Mouse (Mus musculus): ENCODE results near the gene Tmem117. TPM values are rescaled to one million over a fixed set of nuclear protein-coding genes. Genes with fewer than 3 reads are reported as not detected.

Gene Tmem117
- polyA plus RNA-seq, 1 experiment from 2014 or later: 0.94 TPM

- ATAC-seq (replicated peaks; ENCODE audit: insufficient number of reproducible peaks, low FRiP score, low TSS enrichment): no peak
- H3K4me2 ChIP-seq: no peak overlapping the region
- H3K27me3 ChIP-seq (ENCODE audit: control insufficient read depth, insufficient read depth, low read length): no peaks in the 10 kb centered on the region
- H3K27ac ChIP-seq (ENCODE audit: low read depth, low read length): no peak overlapping the region
- WGBS (ENCODE audit: insufficient replicate concordance): 83% methylated on average over 1 of the region's 1 CpGs
- no peak overlapping the region for H3K4me3 ChIP-seq (ENCODE audit: low read depth, low read length)
- H3K9ac ChIP-seq (ENCODE audit: low read depth, low read length): no peak overlapping the region
- H3K9me3 ChIP-seq (replicated peaks; ENCODE audit: control insufficient read depth, low read length): no peaks in the 10 kb centered on the region
- H3K36me3 ChIP-seq (ENCODE audit: control insufficient read depth, insufficient read depth, low read length): no peaks in the 10 kb centered on the region
- H3K4me1 ChIP-seq (ENCODE audit: control insufficient read depth, insufficient read depth, low read length): no peaks in the 10 kb centered on the region
Measured at GRCm38 (mm10) chr15:94903188-94903587, 274.2 kb downstream of the Tmem117 start.

GRCm38 (mm10) chr15:94904672-94905407 is 275.8 kb downstream of the Tmem117 start:
- no peak for ATAC-seq (replicated peaks; ENCODE audit: insufficient number of reproducible peaks, low FRiP score, low TSS enrichment)
- WGBS (ENCODE audit: insufficient replicate concordance): 74% methylated on average over 11 of the region's 11 CpGs
- H3K4me2 ChIP-seq: no peak overlapping the region

GRCm38 (mm10) chr15:94921672-94922071 is 292.6 kb downstream of the Tmem117 start:
- H3K4me2 ChIP-seq: no peak overlapping the region
- H3K9me3 ChIP-seq (replicated peaks; ENCODE audit: control insufficient read depth, low read length): no peaks in the 10 kb centered on the region
- H3K4me3 ChIP-seq (ENCODE audit: low read depth, low read length): no peak overlapping the region
- H3K27me3 ChIP-seq (ENCODE audit: control insufficient read depth, insufficient read depth, low read length): no peaks in the 10 kb centered on the region; the same call in 1 of the 2 replicates
- no peaks in the 10 kb centered on the region for H3K4me1 ChIP-seq (ENCODE audit: control insufficient read depth, insufficient read depth, low read length)
- ATAC-seq (replicated peaks; ENCODE audit: insufficient number of reproducible peaks, low FRiP score, low TSS enrichment): no peak
- WGBS (ENCODE audit: insufficient replicate concordance): 30% methylated on average over 1 of the region's 1 CpGs
- H3K27ac ChIP-seq (ENCODE audit: low read depth, low read length): no peak overlapping the region
- no peak overlapping the region for H3K9ac ChIP-seq (ENCODE audit: low read depth, low read length)
- H3K36me3 ChIP-seq (ENCODE audit: control insufficient read depth, insufficient read depth, low read length): no peaks in the 10 kb centered on the region

More at GRCm38 (mm10) chr15:94904672-94905407, 275.8 kb downstream of the Tmem117 start:
- H3K27me3 ChIP-seq (ENCODE audit: control insufficient read depth, insufficient read depth, low read length): no peaks in the 10 kb centered on the region
- H3K9ac ChIP-seq (ENCODE audit: low read depth, low read length): no peak overlapping the region
- H3K9me3 ChIP-seq (replicated peaks; ENCODE audit: control insufficient read depth, low read length): no peaks in the 10 kb centered on the region
- H3K36me3 ChIP-seq (ENCODE audit: control insufficient read depth, insufficient read depth, low read length): no peaks in the 10 kb centered on the region
- H3K27ac ChIP-seq (ENCODE audit: low read depth, low read length): no peak overlapping the region
- no peaks in the 10 kb centered on the region for H3K4me1 ChIP-seq (ENCODE audit: control insufficient read depth, insufficient read depth, low read length)
- H3K4me3 ChIP-seq (ENCODE audit: low read depth, low read length): no peak overlapping the region

- 88% methylated on average over 5 of the region's 5 CpGs for WGBS (ENCODE audit: insufficient replicate concordance)
- no peak overlapping the region for H3K9ac ChIP-seq (ENCODE audit: low read depth, low read length)
- H3K4me1 ChIP-seq (ENCODE audit: control insufficient read depth, insufficient read depth, low read length): no peaks in the 10 kb centered on the region
- no peaks in the 10 kb centered on the region for H3K36me3 ChIP-seq (ENCODE audit: control insufficient read depth, insufficient read depth, low read length)
- ATAC-seq (replicated peaks; ENCODE audit: insufficient number of reproducible peaks, low FRiP score, low TSS enrichment): no peak
- H3K9me3 ChIP-seq (replicated peaks; ENCODE audit: control insufficient read depth, low read length): no peaks in the 10 kb centered on the region
- H3K4me3 ChIP-seq (ENCODE audit: low read depth, low read length): no peak overlapping the region
- no peak overlapping the region for H3K27ac ChIP-seq (ENCODE audit: low read depth, low read length)
- H3K27me3 ChIP-seq (ENCODE audit: control insufficient read depth, insufficient read depth, low read length): no peaks in the 10 kb centered on the region
- no peak overlapping the region for H3K4me2 ChIP-seq
Measured at GRCm38 (mm10) chr15:94927986-94928385, 299.0 kb downstream of the Tmem117 start.

GRCm38 (mm10) chr15:94930743-94931142 is 301.7 kb downstream of the Tmem117 start:
- no peaks in the 10 kb centered on the region for H3K36me3 ChIP-seq (ENCODE audit: control insufficient read depth, insufficient read depth, low read length)
- no peak overlapping the region for H3K27ac ChIP-seq (ENCODE audit: low read depth, low read length)
- no peak for ATAC-seq (replicated peaks; ENCODE audit: insufficient number of reproducible peaks, low FRiP score, low TSS enrichment)
- no peak overlapping the region for H3K4me2 ChIP-seq
- H3K27me3 ChIP-seq (ENCODE audit: control insufficient read depth, insufficient read depth, low read length): no peaks in the 10 kb centered on the region
- no peak overlapping the region for H3K4me3 ChIP-seq (ENCODE audit: low read depth, low read length)
- H3K9ac ChIP-seq (ENCODE audit: low read depth, low read length): no peak overlapping the region
- H3K4me1 ChIP-seq (ENCODE audit: control insufficient read depth, insufficient read depth, low read length): no peaks in the 10 kb centered on the region
- H3K9me3 ChIP-seq (replicated peaks; ENCODE audit: control insufficient read depth, low read length): no peaks in the 10 kb centered on the region
- 51% methylated on average over 3 of the region's 3 CpGs for WGBS (ENCODE audit: insufficient replicate concordance)

DNA sequence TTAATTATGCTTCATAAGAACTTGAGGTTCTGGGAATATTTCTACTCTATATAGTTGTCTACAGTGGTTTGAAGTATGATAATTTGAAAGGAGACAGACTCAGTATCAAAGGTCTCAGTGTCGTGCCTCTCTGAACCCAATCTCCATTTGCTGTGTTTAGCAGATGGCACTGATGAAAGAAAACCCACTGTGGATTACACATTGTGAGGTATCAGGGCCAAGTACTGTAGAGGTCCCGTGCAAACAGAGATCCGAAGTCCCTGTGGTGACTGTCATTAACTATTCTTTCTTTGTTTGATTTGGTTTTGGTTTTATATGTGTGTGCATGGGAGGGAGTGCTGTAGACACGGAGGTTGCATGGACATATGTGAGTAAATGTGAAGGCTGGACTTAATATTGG is 304.0 kb downstream of the Tmem117 start:
- no peaks in the 10 kb centered on the region for H3K9me3 ChIP-seq (replicated peaks; ENCODE audit: control insufficient read depth, low read length)
- no peak for ATAC-seq (replicated peaks; ENCODE audit: insufficient number of reproducible peaks, low FRiP score, low TSS enrichment)
- 80% methylated on average over 4 of the region's 4 CpGs for WGBS (ENCODE audit: insufficient replicate concordance)
- H3K4me2 ChIP-seq: no peak overlapping the region
- no peak overlapping the region for H3K27ac ChIP-seq (ENCODE audit: low read depth, low read length)
- H3K27me3 ChIP-seq (ENCODE audit: control insufficient read depth, insufficient read depth, low read length): no peaks in the 10 kb centered on the region
- H3K9ac ChIP-seq (ENCODE audit: low read depth, low read length): no peak overlapping the region
- H3K4me3 ChIP-seq (ENCODE audit: low read depth, low read length): no peak overlapping the region
- no peaks in the 10 kb centered on the region for H3K36me3 ChIP-seq (ENCODE audit: control insufficient read depth, insufficient read depth, low read length)
- H3K4me1 ChIP-seq (ENCODE audit: control insufficient read depth, insufficient read depth, low read length): no peaks in the 10 kb centered on the region

GRCm38 (mm10) chr15:94933480-94933879 is 304.4 kb downstream of the Tmem117 start:
- Histone ChIP-seq H3K27me3 (ENCODE audit: control insufficient read depth, insufficient read depth, low read length) (no peaks in the 10 kb centered on the region), H3K4me3 (ENCODE audit: low read depth, low read length) (no peak overlapping the region), H3K36me3 (ENCODE audit: control insufficient read depth, insufficient read depth, low read length) (no peaks in the 10 kb centered on the region), H3K27ac (ENCODE audit: low read depth, low read length) (no peak overlapping the region), H3K9ac (ENCODE audit: low read depth, low read length) (no peak overlapping the region), H3K4me1 (ENCODE audit: control insufficient read depth, insufficient read depth, low read length) (no peaks in the 10 kb centered on the region), H3K9me3 (replicated peaks; ENCODE audit: control insufficient read depth, low read length) (no peaks in the 10 kb centered on the region), H3K4me2 (no peak overlapping the region)
- ATAC-seq (replicated peaks; ENCODE audit: insufficient number of reproducible peaks, low FRiP score, low TSS enrichment): no peak
- WGBS (ENCODE audit: insufficient replicate concordance): 57% methylated on average over 3 of the region's 3 CpGs

DNA sequence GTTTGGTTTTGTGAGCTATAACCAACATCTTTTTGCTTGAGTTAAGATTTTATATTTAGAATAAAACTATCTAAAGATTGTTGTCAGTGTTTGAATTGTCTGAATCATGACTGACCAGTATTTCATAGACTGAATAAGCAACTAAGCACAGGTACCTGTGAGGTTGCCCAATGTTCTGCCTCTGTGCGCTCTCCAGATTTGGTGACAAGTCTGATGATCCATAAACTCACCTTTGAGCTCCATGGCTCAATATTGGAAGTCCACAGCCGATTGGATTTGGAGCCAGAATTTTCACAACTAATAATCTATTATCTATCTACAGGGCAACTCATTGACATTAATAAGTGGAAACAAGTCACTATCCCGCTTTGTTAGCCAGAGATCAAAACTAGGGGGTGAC is 312.9 kb downstream of the Tmem117 start:
- no peak for ATAC-seq (replicated peaks; ENCODE audit: insufficient number of reproducible peaks, low FRiP score, low TSS enrichment)
- H3K4me2 ChIP-seq: no peak overlapping the region
- H3K4me1 ChIP-seq (ENCODE audit: control insufficient read depth, insufficient read depth, low read length): no peaks in the 10 kb centered on the region
- no peaks in the 10 kb centered on the region for H3K36me3 ChIP-seq (ENCODE audit: control insufficient read depth, insufficient read depth, low read length)
- H3K9ac ChIP-seq (ENCODE audit: low read depth, low read length): no peak overlapping the region
- WGBS (ENCODE audit: insufficient replicate concordance): 84% methylated on average over 3 of the region's 3 CpGs
- H3K27me3 ChIP-seq (ENCODE audit: control insufficient read depth, insufficient read depth, low read length): no peaks in the 10 kb centered on the region
- no peak overlapping the region for H3K4me3 ChIP-seq (ENCODE audit: low read depth, low read length)
- no peak overlapping the region for H3K27ac ChIP-seq (ENCODE audit: low read depth, low read length)
- H3K9me3 ChIP-seq (replicated peaks; ENCODE audit: control insufficient read depth, low read length): no peaks in the 10 kb centered on the region

- Histone ChIP-seq H3K4me3 (ENCODE audit: low read depth, low read length) (no peak overlapping the region), H3K9me3 (replicated peaks; ENCODE audit: control insufficient read depth, low read length) (no peaks in the 10 kb centered on the region), H3K27me3 (ENCODE audit: control insufficient read depth, insufficient read depth, low read length) (no peaks in the 10 kb centered on the region), H3K4me1 (ENCODE audit: control insufficient read depth, insufficient read depth, low read length) (no peaks in the 10 kb centered on the region), H3K27ac (ENCODE audit: low read depth, low read length) (no peak overlapping the region), H3K4me2 (no peak overlapping the region), H3K9ac (ENCODE audit: low read depth, low read length) (no peak overlapping the region), H3K36me3 (ENCODE audit: control insufficient read depth, insufficient read depth, low read length) (no peaks in the 10 kb centered on the region)
- 54% methylated on average over 1 of the region's 1 CpGs for WGBS (ENCODE audit: insufficient replicate concordance)
- no peak for ATAC-seq (replicated peaks; ENCODE audit: insufficient number of reproducible peaks, low FRiP score, low TSS enrichment)
Measured at GRCm38 (mm10) chr15:94942465-94942864, 313.4 kb downstream of the Tmem117 start.
